Mouse (Mus musculus) heart, embryonic 12.5 days (tissue): ENCODE data around the gene Mthfd2. TPM values are rescaled to one million over a fixed set of nuclear protein-coding genes. Genes with fewer than 3 reads are reported as not detected.

Experiments
- ATAC-seq: fragments of 200-750 bp; cut with Nextera tagmentation; 2 replicates; pipeline ENCODE4 v1.8.0; 2017; ENCODE audit warnings: moderate TSS enrichment, moderate library complexity; ENCODE audit not compliant: insufficient number of reproducible peaks, low FRiP score
- H3K27ac ChIP-seq: fragments of 300-500 bp; sonication (generic); 2 replicates; pipeline ENCODE4 v1.5.1; 2016; ENCODE audit warnings: mild to moderate bottlenecking, moderate library complexity; ENCODE audit not compliant: poor library complexity, severe bottlenecking
- H3K27me3 ChIP-seq: fragments of 300-500 bp; sonication (generic); replicated peaks from 2 replicates; pipeline ENCODE4 v1.6.1; 2016; ENCODE audit warnings: mild to moderate bottlenecking, moderate library complexity
- H3K36me3 ChIP-seq: fragments of 300-500 bp; sonication (generic); 2 replicates; pipeline ENCODE4 v1.6.1; 2016; ENCODE audit warnings: mild to moderate bottlenecking, moderate library complexity
- H3K4me1 ChIP-seq: fragments of 300-500 bp; sonication (generic); replicated peaks from 2 replicates; pipeline ENCODE4 v1.6.1; 2016; ENCODE audit warnings: mild to moderate bottlenecking
- H3K4me2 ChIP-seq: fragments of 300-500 bp; sonication (generic); 2 replicates; pipeline ENCODE4 v1.6.1; 2016; ENCODE audit warnings: mild to moderate bottlenecking, moderate library complexity
- H3K4me3 ChIP-seq: fragments of 300-500 bp; sonication (generic); 2 replicates; pipeline ENCODE4 v1.5.1; 2016; ENCODE audit warnings: mild to moderate bottlenecking
- H3K9ac ChIP-seq: fragments of 300-500 bp; sonication (generic); 2 replicates; pipeline ENCODE4 v1.6.1; 2016; ENCODE audit warnings: mild to moderate bottlenecking, moderate library complexity
- H3K9me3 ChIP-seq: fragments of 300-500 bp; sonication (generic); replicated peaks from 2 replicates; pipeline ENCODE4 v1.6.1; 2016; ENCODE audit warnings: mild to moderate bottlenecking, moderate library complexity
- WGBS: fragments of 180-500 bp; shearing (Covaris S2); methylation state at CpG from one replicate; pipeline ENCODE4 v1.1.7; 2016; 5-methylcytosine and 5-hydroxymethylcytosine counted together
- polyA plus RNA-seq: library from polyadenylated mRNA; unstranded; fragments of >200 nt; fragmentation: Nextera tagmentation; extraction: Ambion mirVana; gene quantifications from 2 replicates; pipeline ENCODE4 v1.2.1, GENCODE M21; 2016

Gene Mthfd2
- polyA plus RNA-seq, 1 experiment from 2014 or later, result 38.9 TPM

- Histone ChIP-seq H3K27me3 (no peaks in the 10 kb centered on the region), H3K4me1 (peaks cover 14% of the 10 kb centered on the region), H3K4me3 (no peak overlapping the region), H3K9me3 (no peaks in the 10 kb centered on the region), H3K36me3 (peaks cover 30% of the 10 kb centered on the region), H3K4me2 (no peak overlapping the region), H3K9ac (no peak overlapping the region), H3K27ac (no peak overlapping the region)
- WGBS, result 93% methylated on average over 3 of the region's 3 CpGs
- ATAC-seq, result no peak
Observed at GRCm38 (mm10) chr6:83327591-83328190, 2.0 kb upstream of the Mthfd2 start.

- H3K4me3 ChIP-seq, result peak overlapping the region; percentile 80
- peak overlapping the region; percentile 5; the same call in 1 of the 2 replicates for H3K9ac ChIP-seq
- H3K36me3 ChIP-seq, result peaks cover 22% of the 10 kb centered on the region
- ATAC-seq, result no peak
- no peaks in the 10 kb centered on the region for H3K27me3 ChIP-seq
- peak overlapping the region; percentile 86 for H3K4me2 ChIP-seq
- H3K9me3 ChIP-seq, result no peaks in the 10 kb centered on the region
- peaks cover 14% of the 10 kb centered on the region for H3K4me1 ChIP-seq
- WGBS, result 60% methylated on average over 6 of the region's 6 CpGs
- H3K27ac ChIP-seq, result no peak overlapping the region
Observed at GRCm38 (mm10) chr6:83326761-83327160, 1.1 kb upstream of the Mthfd2 start.

GRCm38 (mm10) chr6:83326394-83326736 lies 657 bp upstream of the Mthfd2 start:
- WGBS, result 5% methylated on average over 6 of the region's 6 CpGs
- Histone ChIP-seq H3K27ac (peak overlapping the region; percentile 94), H3K36me3 (peaks cover 18% of the 10 kb centered on the region), H3K9me3 (no peaks in the 10 kb centered on the region), H3K4me2 (peak overlapping the region; percentile 86), H3K27me3 (no peaks in the 10 kb centered on the region), H3K9ac (peak overlapping the region; percentile 91), H3K4me3 (peak overlapping the region; percentile 80), H3K4me1 (peaks cover 14% of the 10 kb centered on the region)
- ATAC-seq, result no peak

- 64% methylated on average over 8 of the region's 8 CpGs for WGBS
- Histone ChIP-seq H3K9ac (no peak overlapping the region), H3K4me2 (no peak overlapping the region), H3K27ac (no peak overlapping the region), H3K4me3 (no peak overlapping the region), H3K36me3 (0 out of 2 replicates have a peak, but pooled peaks cover 2% of the 10 kb centered on the region), H3K4me1 (peaks cover 14% of the 10 kb centered on the region), H3K9me3 (no peaks in the 10 kb centered on the region), H3K27me3 (no peaks in the 10 kb centered on the region)
- ATAC-seq, result no peak
Observed at GRCm38 (mm10) chr6:83323652-83324419, 1.9 kb downstream of the Mthfd2 start.

GRCm38 (mm10) chr6:83322794-83323193 lies 2.9 kb downstream of the Mthfd2 start:
- H3K36me3 ChIP-seq, result 0 out of 2 replicates have a peak, but pooled peaks cover 1% of the 10 kb centered on the region
- no peak overlapping the region for H3K4me2 ChIP-seq
- H3K27me3 ChIP-seq, result no peaks in the 10 kb centered on the region
- ATAC-seq, result no peak
- no peak overlapping the region for H3K27ac ChIP-seq
- WGBS, result 74% methylated on average over 2 of the region's 2 CpGs
- no peaks in the 10 kb centered on the region for H3K9me3 ChIP-seq
- no peak overlapping the region for H3K4me3 ChIP-seq
- peaks cover 13% of the 10 kb centered on the region for H3K4me1 ChIP-seq
- no peak overlapping the region for H3K9ac ChIP-seq

- H3K27me3 ChIP-seq, result no peaks in the 10 kb centered on the region
- no peak overlapping the region for H3K4me2 ChIP-seq
- no peaks in the 10 kb centered on the region for H3K9me3 ChIP-seq
- no peak for ATAC-seq
- H3K9ac ChIP-seq, result no peak overlapping the region
- H3K27ac ChIP-seq, result no peak overlapping the region
- no peaks in the 10 kb centered on the region for H3K36me3 ChIP-seq
- 60% methylated on average over 1 of the region's 1 CpGs for WGBS
- H3K4me3 ChIP-seq, result no peak overlapping the region
- peaks cover 9% of the 10 kb centered on the region for H3K4me1 ChIP-seq
Observed at GRCm38 (mm10) chr6:83321927-83322326, 3.8 kb downstream of the Mthfd2 start.

- Histone ChIP-seq H3K9me3 (no peaks in the 10 kb centered on the region), H3K27me3 (no peaks in the 10 kb centered on the region), H3K27ac (peak overlapping the region; percentile 48; the same call in 1 of the 2 replicates), H3K36me3 (0 out of 2 replicates have a peak, but pooled peaks cover 3% of the 10 kb centered on the region), H3K4me3 (peak overlapping the region; percentile 93), H3K9ac (peak overlapping the region; percentile 87), H3K4me2 (peak overlapping the region; percentile 78), H3K4me1 (peaks cover 7% of the 10 kb centered on the region)
- ATAC-seq, result peak; percentile 98
- WGBS, result under 1% methylated on average over 52 of the region's 52 CpGs
Observed at GRCm38 (mm10) chr6:83317108-83317741, 8.5 kb downstream of the Mthfd2 start.

- Histone ChIP-seq H3K36me3 (peaks cover 14% of the 10 kb centered on the region), H3K27me3 (no peaks in the 10 kb centered on the region), H3K9me3 (no peaks in the 10 kb centered on the region), H3K4me1 (peaks cover 7% of the 10 kb centered on the region), H3K4me3 (no peak overlapping the region), H3K4me2 (peak overlapping the region; percentile 32), H3K9ac (no peak overlapping the region), H3K27ac (no peak overlapping the region)
- no peak for ATAC-seq
- 29% methylated on average over 10 of the region's 10 CpGs for WGBS
Observed at GRCm38 (mm10) chr6:83316022-83316421, 9.7 kb downstream of the Mthfd2 start.

- peaks cover 7% of the 10 kb centered on the region for H3K4me1 ChIP-seq
- no peak overlapping the region for H3K4me2 ChIP-seq
- H3K27ac ChIP-seq, result no peak overlapping the region
- peaks cover 17% of the 10 kb centered on the region for H3K36me3 ChIP-seq
- no peak overlapping the region for H3K4me3 ChIP-seq
- no peak for ATAC-seq
- H3K9ac ChIP-seq, result no peak overlapping the region
- no peaks in the 10 kb centered on the region for H3K9me3 ChIP-seq
- no peaks in the 10 kb centered on the region for H3K27me3 ChIP-seq
Observed at GRCm38 (mm10) chr6:83315293-83315692, 10.4 kb downstream of the Mthfd2 start.

- Histone ChIP-seq H3K4me1 (peaks cover 7% of the 10 kb centered on the region), H3K4me2 (no peak overlapping the region), H3K4me3 (no peak overlapping the region), H3K27me3 (no peaks in the 10 kb centered on the region), H3K27ac (no peak overlapping the region), H3K9me3 (no peaks in the 10 kb centered on the region), H3K36me3 (peaks cover 30% of the 10 kb centered on the region), H3K9ac (no peak overlapping the region)
- WGBS, result 68% methylated on average over 8 of the region's 8 CpGs
- ATAC-seq, result peak; percentile 23; the same call in 1 of the 2 replicates
Observed at GRCm38 (mm10) chr6:83312514-83312913, 13.2 kb downstream of the Mthfd2 start.

GRCm38 (mm10) chr6:83312021-83312420 lies 13.7 kb downstream of the Mthfd2 start:
- H3K9ac ChIP-seq, result no peak overlapping the region
- H3K4me2 ChIP-seq, result no peak overlapping the region
- H3K4me1 ChIP-seq, result peaks cover 7% of the 10 kb centered on the region
- 59% methylated on average over 7 of the region's 7 CpGs for WGBS
- no peak for ATAC-seq
- H3K27ac ChIP-seq, result no peak overlapping the region
- H3K36me3 ChIP-seq, result peaks cover 30% of the 10 kb centered on the region
- H3K9me3 ChIP-seq, result no peaks in the 10 kb centered on the region
- no peak overlapping the region for H3K4me3 ChIP-seq
- no peaks in the 10 kb centered on the region for H3K27me3 ChIP-seq
